Mouse (Mus musculus): ENCODE data around the gene Akt3. TPM values are rescaled to one million over a fixed set of nuclear protein-coding genes. Genes with fewer than 3 reads are reported as not detected.
A peak's percentile ranks its signal among the peaks of the same experiment; 100 is the strongest.

Akt3 gene
- polyA plus RNA-seq, 1 experiment, result 1.0 TPM

DNA sequence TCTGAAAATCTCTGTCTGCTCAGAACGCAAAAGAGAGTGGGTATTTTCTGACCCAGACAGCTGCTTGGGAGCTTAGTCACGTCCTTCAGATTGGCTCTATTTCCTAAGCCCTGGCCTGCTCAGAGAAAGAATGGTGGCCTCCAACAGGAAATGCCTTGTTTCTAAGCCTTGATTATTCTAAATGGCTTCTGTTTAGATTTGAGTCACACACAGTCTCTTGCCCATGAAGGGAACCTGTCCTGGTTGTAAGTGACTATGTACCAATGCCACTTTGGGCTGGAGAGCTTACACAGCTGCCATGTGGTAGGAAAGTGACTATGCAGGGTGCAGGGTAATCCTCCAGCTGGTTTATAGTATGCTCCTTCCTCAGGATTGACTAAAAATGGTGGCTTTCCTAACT is 243.7 kb downstream of the Akt3 start:
- peaks cover 11% of the 10 kb centered on the region for H3K4me1 ChIP-seq (ENCODE audit: control insufficient read depth, insufficient read depth, insufficient read length, low read length)
- H3K4me3 ChIP-seq (ENCODE audit: low read depth, low read length), result no peak overlapping the region
- TF ChIP-seq POLR2A (IDR thresholded peaks at IDR 0.05; ENCODE audit: low read depth, low read length), result no peak
- TF ChIP-seq CTCF (IDR thresholded peaks at IDR 0.05; ENCODE audit: extremely low read depth, insufficient read length, insufficient replicate concordance, low read depth, low read length), result no peak
- 79% methylated on average over 2 of the region's 2 CpGs for WGBS
- no peaks in the 10 kb centered on the region for H3K36me3 ChIP-seq (ENCODE audit: control insufficient read depth, insufficient read depth, low read length)
- no peaks in the 10 kb centered on the region for H3K27me3 ChIP-seq (ENCODE audit: control insufficient read depth, insufficient read depth, low read length)
- peak overlapping the region; percentile 21; the same call in 1 of the 2 replicates for H3K27ac ChIP-seq (ENCODE audit: insufficient read depth, low read depth, low read length)

DNA sequence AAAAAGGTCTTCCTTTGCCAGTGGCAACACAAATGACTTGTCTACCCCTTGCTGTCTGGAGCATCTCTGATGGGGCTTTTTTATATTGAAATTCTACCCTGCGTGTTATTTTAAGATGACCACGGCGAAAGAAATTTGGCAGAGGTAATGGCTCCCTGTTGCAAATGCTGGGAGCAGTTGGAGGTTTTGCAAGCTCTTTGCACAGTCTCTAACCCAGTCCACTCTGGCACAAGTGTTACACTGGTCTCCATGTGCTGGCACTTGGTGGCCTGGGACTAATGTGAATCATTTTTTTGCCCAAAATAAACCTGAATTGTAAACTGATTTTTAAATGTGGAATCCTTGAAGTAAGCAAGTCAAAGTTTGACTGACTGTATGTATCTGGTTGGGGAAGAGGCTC is 244.2 kb downstream of the Akt3 start:
- H3K4me1 ChIP-seq (ENCODE audit: control insufficient read depth, insufficient read depth, insufficient read length, low read length), result peaks cover 11% of the 10 kb centered on the region
- H3K27ac ChIP-seq (ENCODE audit: insufficient read depth, low read depth, low read length), result no peak overlapping the region
- no peak for TF ChIP-seq CTCF (IDR thresholded peaks at IDR 0.05; ENCODE audit: extremely low read depth, insufficient read length, insufficient replicate concordance, low read depth, low read length)
- no peak for TF ChIP-seq POLR2A (IDR thresholded peaks at IDR 0.05; ENCODE audit: low read depth, low read length)
- H3K4me3 ChIP-seq (ENCODE audit: low read depth, low read length), result no peak overlapping the region
- WGBS, result 85% methylated on average over 3 of the region's 3 CpGs
- H3K27me3 ChIP-seq (ENCODE audit: control insufficient read depth, insufficient read depth, low read length), result no peaks in the 10 kb centered on the region
- H3K36me3 ChIP-seq (ENCODE audit: control insufficient read depth, insufficient read depth, low read length), result no peaks in the 10 kb centered on the region

DNA sequence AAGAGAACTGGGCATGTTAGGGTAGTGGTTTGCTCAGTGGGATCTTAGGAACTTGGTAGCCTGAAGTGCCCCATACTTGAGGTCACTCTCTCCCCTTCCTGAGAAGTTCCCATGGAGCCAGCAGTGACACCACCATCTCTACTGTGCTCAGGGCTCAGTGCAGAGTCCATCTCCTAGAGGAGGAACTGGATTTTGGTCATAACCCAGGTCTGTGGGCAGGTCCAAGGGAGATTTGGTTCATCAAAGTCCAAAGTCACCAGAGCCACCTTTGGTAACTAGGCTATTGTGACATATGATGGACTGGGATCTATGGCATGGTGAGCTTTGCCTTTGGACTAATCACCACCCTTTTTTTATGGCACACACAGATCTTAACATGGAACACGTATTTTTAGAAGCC is 244.7 kb downstream of the Akt3 start:
- H3K27ac ChIP-seq (ENCODE audit: insufficient read depth, low read depth, low read length), result peak overlapping the region; percentile 42; the same call in 1 of the 2 replicates
- no peaks in the 10 kb centered on the region for H3K36me3 ChIP-seq (ENCODE audit: control insufficient read depth, insufficient read depth, low read length)
- H3K27me3 ChIP-seq (ENCODE audit: control insufficient read depth, insufficient read depth, low read length), result no peaks in the 10 kb centered on the region
- no peak overlapping the region for H3K4me3 ChIP-seq (ENCODE audit: low read depth, low read length)
- WGBS, result 32% methylated on average over 1 of the region's 1 CpGs
- peaks cover 11% of the 10 kb centered on the region for H3K4me1 ChIP-seq (ENCODE audit: control insufficient read depth, insufficient read depth, insufficient read length, low read length)
- no peak for TF ChIP-seq POLR2A (IDR thresholded peaks at IDR 0.05; ENCODE audit: low read depth, low read length)
- TF ChIP-seq CTCF (IDR thresholded peaks at IDR 0.05; ENCODE audit: extremely low read depth, insufficient read length, insufficient replicate concordance, low read depth, low read length), result no peak

DNA sequence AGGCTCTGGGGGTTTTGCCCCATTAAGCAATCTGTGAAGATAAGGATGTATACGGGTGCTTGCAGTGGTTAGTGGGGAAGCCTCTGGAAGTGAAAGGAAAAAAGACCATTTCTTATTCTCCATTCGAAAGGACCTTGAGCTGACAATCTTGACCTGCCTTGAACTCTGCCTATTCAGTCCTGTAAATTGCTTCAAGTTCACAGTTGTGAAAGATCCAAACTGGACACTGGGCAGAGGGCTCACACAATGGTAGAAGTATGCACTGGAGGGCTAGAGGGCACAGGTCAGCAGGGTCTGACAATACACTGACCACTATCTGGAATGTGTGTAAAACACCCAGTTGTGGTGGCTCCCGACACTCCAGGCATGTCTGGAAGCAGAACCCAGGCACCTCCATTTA is 245.2 kb downstream of the Akt3 start:
- peak overlapping the region; percentile 42; the same call in 1 of the 2 replicates for H3K27ac ChIP-seq (ENCODE audit: insufficient read depth, low read depth, low read length)

GRCm38 (mm10) chr1:177011688-177012087 is 246.3 kb downstream of the Akt3 start:
- WGBS, result 92% methylated on average over 13 of the region's 13 CpGs
- Histone ChIP-seq H3K36me3 (ENCODE audit: control insufficient read depth, insufficient read depth, low read length) (no peaks in the 10 kb centered on the region), H3K27ac (ENCODE audit: insufficient read depth, low read depth, low read length) (no peak overlapping the region), H3K27me3 (ENCODE audit: control insufficient read depth, insufficient read depth, low read length) (no peaks in the 10 kb centered on the region), H3K4me3 (ENCODE audit: low read depth, low read length) (no peak overlapping the region), H3K4me1 (ENCODE audit: control insufficient read depth, insufficient read depth, insufficient read length, low read length) (peaks cover 11% of the 10 kb centered on the region)
- TF ChIP-seq CTCF (IDR thresholded peaks at IDR 0.05; ENCODE audit: extremely low read depth, insufficient read length, insufficient replicate concordance, low read depth, low read length) (no peak), POLR2A (IDR thresholded peaks at IDR 0.05; ENCODE audit: low read depth, low read length) (no peak)

More for the DNA sequence above, 245.2 kb downstream of the Akt3 start:
- Histone ChIP-seq H3K4me1 (ENCODE audit: control insufficient read depth, insufficient read depth, insufficient read length, low read length) (peaks cover 11% of the 10 kb centered on the region), H3K27me3 (ENCODE audit: control insufficient read depth, insufficient read depth, low read length) (no peaks in the 10 kb centered on the region), H3K36me3 (ENCODE audit: control insufficient read depth, insufficient read depth, low read length) (no peaks in the 10 kb centered on the region), H3K4me3 (ENCODE audit: low read depth, low read length) (no peak overlapping the region)
- TF ChIP-seq POLR2A (IDR thresholded peaks at IDR 0.05; ENCODE audit: low read depth, low read length) (no peak), CTCF (IDR thresholded peaks at IDR 0.05; ENCODE audit: extremely low read depth, insufficient read length, insufficient replicate concordance, low read depth, low read length) (no peak)
- 67% methylated on average over 3 of the region's 3 CpGs for WGBS

- Histone ChIP-seq H3K4me3 (ENCODE audit: low read depth, low read length) (no peak overlapping the region), H3K27me3 (ENCODE audit: control insufficient read depth, insufficient read depth, low read length) (no peaks in the 10 kb centered on the region), H3K4me1 (ENCODE audit: control insufficient read depth, insufficient read depth, insufficient read length, low read length) (peaks cover 11% of the 10 kb centered on the region), H3K27ac (ENCODE audit: insufficient read depth, low read depth, low read length) (no peak overlapping the region), H3K36me3 (ENCODE audit: control insufficient read depth, insufficient read depth, low read length) (no peaks in the 10 kb centered on the region)
- WGBS, result 87% methylated on average over 6 of the region's 6 CpGs
- TF ChIP-seq CTCF (IDR thresholded peaks at IDR 0.05; ENCODE audit: extremely low read depth, insufficient read length, insufficient replicate concordance, low read depth, low read length) (no peak), POLR2A (IDR thresholded peaks at IDR 0.05; ENCODE audit: low read depth, low read length) (no peak)
Observed at GRCm38 (mm10) chr1:177010607-177011302, 247.2 kb downstream of the Akt3 start.

DNA sequence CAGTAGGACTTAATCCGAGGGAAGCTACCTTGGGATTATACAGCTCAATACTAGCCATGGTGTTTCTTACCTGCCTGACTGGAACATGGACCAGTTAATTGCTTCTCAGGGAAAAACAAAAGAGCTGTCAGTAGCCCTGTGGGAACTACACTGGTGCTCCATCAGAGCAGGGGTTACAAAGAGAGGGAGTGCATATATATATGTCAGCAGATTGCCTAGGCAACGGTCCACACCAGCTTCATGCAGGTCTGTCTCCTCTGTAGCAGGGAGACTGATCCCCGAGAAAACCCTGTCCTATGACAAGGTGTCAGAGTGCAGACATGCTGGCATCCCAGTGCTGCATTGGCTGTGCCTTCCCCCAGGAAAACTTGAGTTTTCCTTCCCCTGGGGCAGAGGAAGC is 248.0 kb downstream of the Akt3 start:
- H3K4me1 ChIP-seq (ENCODE audit: control insufficient read depth, insufficient read depth, insufficient read length, low read length), result peaks cover 11% of the 10 kb centered on the region
- no peak overlapping the region for H3K4me3 ChIP-seq (ENCODE audit: low read depth, low read length)
- no peaks in the 10 kb centered on the region for H3K27me3 ChIP-seq (ENCODE audit: control insufficient read depth, insufficient read depth, low read length)
- peaks cover 1% of the 10 kb centered on the region; the same call in 1 of the 2 replicates for H3K36me3 ChIP-seq (ENCODE audit: control insufficient read depth, insufficient read depth, low read length)
- H3K27ac ChIP-seq (ENCODE audit: insufficient read depth, low read depth, low read length), result no peak overlapping the region
- no peak for TF ChIP-seq CTCF (IDR thresholded peaks at IDR 0.05; ENCODE audit: extremely low read depth, insufficient read length, insufficient replicate concordance, low read depth, low read length)
- WGBS, result 83% methylated on average over 3 of the region's 3 CpGs
